Mouse (Mus musculus) brain, adult 10 weeks (tissue): ENCODE data around the gene Col4a3bp. TPM values are rescaled to one million over a fixed set of nuclear protein-coding genes. Genes with fewer than 3 reads are reported as not detected.

Source experiments
- polyA plus RNA-seq: library from polyadenylated mRNA; stranded (reverse); fragments of 350-450 nt; fragmentation: Illumina TruSeq; extraction: RNeasy Lipid Tissue Mini Kit (QIAGEN cat#74804); gene quantifications from one replicate; pipeline ENCODE4 v1.2.3, GENCODE M21; 2015; ENCODE audit warnings: low read depth, low replicate concordance

Col4a3bp gene
- 53.9 TPM for polyA plus RNA-seq

DNA sequence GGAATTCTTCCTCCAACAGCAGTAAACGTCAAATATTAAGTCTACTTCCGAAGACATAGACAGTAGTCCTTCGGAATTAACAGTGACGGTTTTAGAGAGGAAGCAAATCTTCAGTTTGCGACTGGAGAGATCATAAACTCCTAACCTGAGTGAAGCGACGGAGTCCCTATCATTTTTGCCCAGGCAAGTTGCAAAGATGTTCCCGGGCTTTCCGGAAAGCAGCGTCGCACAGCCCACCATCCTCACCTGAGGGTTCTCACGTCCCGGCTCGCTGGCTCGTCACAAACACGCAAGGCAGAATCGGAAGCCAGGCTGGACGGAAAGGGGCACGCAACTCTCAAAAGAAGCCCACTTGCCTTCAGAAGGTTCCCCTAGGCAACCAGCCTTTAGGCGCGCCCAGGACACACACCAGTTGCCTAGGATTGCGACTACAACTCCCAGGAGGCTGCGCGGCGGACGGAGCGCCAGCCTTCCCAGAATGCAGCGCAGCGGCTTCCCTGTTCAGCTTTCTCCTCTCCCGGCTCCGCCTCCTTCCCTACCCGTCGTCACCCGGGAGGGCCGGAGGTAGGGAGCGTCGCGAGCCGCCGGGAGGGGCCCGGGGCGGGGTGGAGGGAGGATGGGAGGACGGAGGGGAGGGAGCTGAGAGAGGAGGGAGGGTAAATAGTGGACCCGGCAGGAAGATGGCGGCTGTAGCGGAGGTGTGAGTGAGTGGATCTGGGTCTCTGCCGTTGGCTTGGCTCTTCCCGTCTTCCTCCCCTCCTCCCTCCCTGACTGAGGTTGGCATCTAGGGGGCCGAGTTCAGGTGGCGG is at the start of gene Col4a3bp, which contains the start of gene Polk:
Col4a3bp (plus strand) TSS at position 538 of the 809 bp plus-strand sequence.
Polk (minus strand) TSS at position 499 of the 809 bp plus-strand sequence.

DNA sequence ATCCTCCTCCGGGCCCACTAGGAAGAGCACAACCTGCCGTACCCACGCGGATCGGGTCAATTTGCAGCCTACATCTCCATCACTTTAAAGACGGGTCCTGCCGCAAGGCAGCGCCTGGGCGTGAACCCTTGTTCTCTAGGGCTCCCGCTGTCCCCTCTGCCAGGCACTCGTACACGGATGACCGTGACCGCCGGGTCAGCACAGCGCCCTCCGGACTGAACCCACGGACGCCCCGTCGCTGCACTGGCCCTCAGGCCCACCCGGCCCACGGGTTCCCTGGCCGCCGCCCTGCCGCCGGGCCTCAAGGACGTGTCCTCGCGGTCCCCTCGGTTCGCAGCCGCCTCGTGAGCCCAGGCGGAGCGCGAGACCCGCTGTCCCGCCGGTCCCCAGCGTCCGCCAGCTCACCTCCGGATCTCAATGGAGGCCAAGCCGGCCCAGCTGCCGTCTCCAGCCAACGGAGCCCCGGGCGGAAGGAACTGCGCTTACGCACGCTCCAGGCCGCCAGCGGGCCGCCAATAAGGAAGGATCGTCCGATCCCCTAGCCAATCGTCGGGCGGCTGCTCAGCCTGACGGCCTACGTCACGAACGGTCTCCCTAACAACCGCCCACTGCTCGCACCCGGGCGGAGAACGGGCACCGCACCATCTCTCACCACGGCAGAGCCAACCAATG is 128.1 kb downstream of the Col4a3bp start, which contains the start of gene Hmgcr:
Hmgcr (minus strand) TSS at position 531 of the 672 bp plus-strand sequence.

Other genes starting within 250 kb of the Col4a3bp start
- gene Poc5, start 154.3 kb upstream of the Col4a3bp start, polyA plus RNA-seq: 25.0 TPM
- gene Ankdd1b, start 71.4 kb upstream of the Col4a3bp start, polyA plus RNA-seq: 0.24 TPM
- not detected for gene Gm17622, start 51.9 kb upstream of the Col4a3bp start, polyA plus RNA-seq
- gene Polk, start within 50 bp of the Col4a3bp start, polyA plus RNA-seq: 7.4 TPM
- 69.9 TPM for gene Hmgcr, start 128.3 kb downstream of the Col4a3bp start, polyA plus RNA-seq
- gene Ankrd31, start 205.7 kb downstream of the Col4a3bp start, polyA plus RNA-seq: 0.13 TPM